Mouse (Mus musculus) heart, adult 2 months (tissue): ENCODE data around the gene Fbxo8. TPM values are rescaled to one million over a fixed set of nuclear protein-coding genes. Genes with fewer than 3 reads are reported as not detected.

Experiments
- DNase-seq, 2 experiments: peaks; one replicate each; pipeline ENCODE4 v3.0.0; 2021
- H3K27ac ChIP-seq: fragments of 200-600 bp; 2 replicates; pipeline ENCODE4 v1.8.1; 2022
- H3K27me3 ChIP-seq: fragments of 200-500 bp; 2 replicates; pipeline ENCODE4 v1.6.1; 2012; ENCODE audit warnings: mild to moderate bottlenecking, low read length, inconsistent platforms, mixed read lengths; ENCODE audit not compliant: control insufficient read depth, insufficient read depth
- H3K36me3 ChIP-seq: fragments of 200-500 bp; 2 replicates; pipeline ENCODE4 v1.6.1; 2012; ENCODE audit warnings: low read length, inconsistent platforms; ENCODE audit not compliant: control insufficient read depth, insufficient read depth
- H3K4me1 ChIP-seq: fragments of 200-500 bp; 2 replicates; pipeline ENCODE4 v1.6.1; 2011; ENCODE audit warnings: low read length; ENCODE audit not compliant: control insufficient read depth, insufficient read depth
- H3K4me3 ChIP-seq: fragments of 200-600 bp; 2 replicates; pipeline ENCODE4 v1.8.1; 2022
- H3K79me2 ChIP-seq: fragments of 200-500 bp; replicated peaks from 2 replicates; pipeline ENCODE4 v1.6.1; 2012; ENCODE audit warnings: mild to moderate bottlenecking, inconsistent platforms, low read length, moderate library complexity, mixed read lengths; ENCODE audit not compliant: control insufficient read depth, insufficient read depth
- H3K9ac ChIP-seq: fragments of 200-500 bp; 2 replicates; pipeline ENCODE4 v1.6.1; 2012; ENCODE audit warnings: low read depth, mild to moderate bottlenecking, control low read depth, inconsistent platforms, low read length, mixed read lengths
- CTCF ChIP-seq: fragments of 200-600 bp; IDR thresholded peaks from 2 replicates; pipeline ENCODE4 v1.8.1; 2022; ENCODE audit warnings: antibody characterized with exemption, mild to moderate bottlenecking, moderate library complexity
- EP300 ChIP-seq: fragments of 200-500 bp; IDR thresholded peaks from 2 replicates; pipeline ENCODE4 v1.6.1; 2011; ENCODE audit warnings: low read depth, low read length, control low read depth; ENCODE audit not compliant: insufficient read depth
- POLR2A ChIP-seq: fragments of 200-500 bp; IDR thresholded peaks from 2 replicates; pipeline ENCODE4 v1.6.1; 2011; ENCODE audit warnings: mild to moderate bottlenecking, low read depth, low read length, control low read depth; ENCODE audit not compliant: insufficient read depth
- WGBS: fragments of 180-500 bp; shearing (Covaris S2); methylation state at CpG from one replicate; pipeline ENCODE4 v1.1.7; 2018; 5-methylcytosine and 5-hydroxymethylcytosine counted together
- intact Hi-C: fragments of 180-260 bp; cut with DNase I; formaldehyde crosslinking; loops from one replicate; pipeline ENCODE4 v1.15.1; 2025
- polyA plus RNA-seq: library from polyadenylated mRNA; depleted of rRNA; stranded (reverse); fragments of >200 nt; gene quantifications from 2 replicates; pipeline ENCODE4 v1.2.3, GENCODE M21; 2012
- total RNA-seq, 2 experiments: library from RNA; stranded (reverse); gene quantifications; 2 replicates each; pipeline ENCODE4 v1.2.3; 2021

Fbxo8 gene
- total and polyA plus RNA-seq, 3 experiments: 22.2 to 56.1 (median 48.2) TPM

- Histone ChIP-seq H3K4me1 (no peaks in the 10 kb centered on the region), H3K4me3 (no peak overlapping the region), H3K36me3 (no peaks in the 10 kb centered on the region), H3K27ac (no peak overlapping the region), H3K79me2 (no peaks in the 10 kb centered on the region), H3K27me3 (no peaks in the 10 kb centered on the region), H3K9ac (no peak overlapping the region)
- TF ChIP-seq EP300 (no peak), CTCF (no peak), POLR2A (no peak)
- intact Hi-C loops: no loop called here
- no peak for DNase-seq
- WGBS: 80% methylated on average over 4 of the region's 4 CpGs
Observed at GRCm38 (mm10) chr8:56521051-56521450, 29.8 kb upstream of the Fbxo8 start.

- 61% methylated on average over 6 of the region's 6 CpGs for WGBS
- no peak overlapping the region for H3K27ac ChIP-seq
- no peak overlapping the region for H3K4me3 ChIP-seq
- intact Hi-C loops: no loop called here
- no peaks in the 10 kb centered on the region for H3K36me3 ChIP-seq
- no peaks in the 10 kb centered on the region for H3K4me1 ChIP-seq
- H3K9ac ChIP-seq: no peak overlapping the region
- H3K27me3 ChIP-seq: no peaks in the 10 kb centered on the region
- no peaks in the 10 kb centered on the region for H3K79me2 ChIP-seq
- DNase-seq: no peak
- TF ChIP-seq EP300 (no peak), POLR2A (no peak), CTCF (no peak)
Observed at GRCm38 (mm10) chr8:56528869-56529268, 22.0 kb upstream of the Fbxo8 start.

- Histone ChIP-seq H3K79me2 (no peaks in the 10 kb centered on the region), H3K27me3 (no peaks in the 10 kb centered on the region), H3K4me1 (no peaks in the 10 kb centered on the region), H3K9ac (no peak overlapping the region), H3K36me3 (no peaks in the 10 kb centered on the region), H3K27ac (no peak overlapping the region), H3K4me3 (no peak overlapping the region)
- TF ChIP-seq CTCF: peak; percentile 96
- TF ChIP-seq EP300: 0 out of 2 replicates have a peak, but pooled peaks have one; percentile 32
- TF ChIP-seq POLR2A: no peak
- intact Hi-C loops: loop anchor here (1.0 kb wide), 1 partner anchor 85 kb away; no protein-coding TSS in a partner anchor
- WGBS: 4% methylated on average over 3 of the region's 3 CpGs
- peak; percentile 20 to 69 for DNase-seq
Observed at GRCm38 (mm10) chr8:56530359-56530758, 20.5 kb upstream of the Fbxo8 start.

- WGBS: 88% methylated on average over 7 of the region's 7 CpGs
- H3K4me3 ChIP-seq: no peak overlapping the region
- DNase-seq: no peak
- no peak overlapping the region for H3K9ac ChIP-seq
- no peaks in the 10 kb centered on the region for H3K27me3 ChIP-seq
- H3K27ac ChIP-seq: no peak overlapping the region
- intact Hi-C loops: no loop called here
- H3K79me2 ChIP-seq: no peaks in the 10 kb centered on the region
- H3K36me3 ChIP-seq: no peaks in the 10 kb centered on the region
- H3K4me1 ChIP-seq: no peaks in the 10 kb centered on the region
- no peak for TF ChIP-seq EP300
- TF ChIP-seq POLR2A: no peak
Observed at GRCm38 (mm10) chr8:56540706-56541105, 10.2 kb upstream of the Fbxo8 start.

GRCm38 (mm10) chr8:56547866-56548265 lies 3.0 kb upstream of the Fbxo8 start:
- 75% methylated on average over 2 of the region's 2 CpGs for WGBS
- DNase-seq: no peak
- Histone ChIP-seq H3K27ac (no peak overlapping the region), H3K79me2 (no peaks in the 10 kb centered on the region), H3K9ac (no peak overlapping the region), H3K4me3 (no peak overlapping the region), H3K36me3 (peaks cover 7% of the 10 kb centered on the region; the same call in 1 of the 2 replicates), H3K4me1 (peaks cover 7% of the 10 kb centered on the region), H3K27me3 (no peaks in the 10 kb centered on the region)
- intact Hi-C loops: no loop called here
- TF ChIP-seq CTCF (no peak), POLR2A (no peak), EP300 (no peak)

- TF ChIP-seq CTCF (no peak), POLR2A (peak; percentile 61; the same call in 1 of the 2 replicates)
- intact Hi-C loops: loop anchor here (10.0 kb wide), 1 partner anchor 953 kb away; no protein-coding TSS in a partner anchor
- H3K4me1 ChIP-seq: peaks cover 7% of the 10 kb centered on the region
- H3K9ac ChIP-seq: peak overlapping the region; percentile 94
- peaks cover 10% of the 10 kb centered on the region for H3K36me3 ChIP-seq
- WGBS: under 1% methylated on average over 28 of the region's 28 CpGs
- H3K27me3 ChIP-seq: no peaks in the 10 kb centered on the region
- peak overlapping the region; percentile 86 for H3K4me3 ChIP-seq
- DNase-seq: peak; percentile 86 to 92
- H3K27ac ChIP-seq: peak overlapping the region; percentile 95
- no peaks in the 10 kb centered on the region for H3K79me2 ChIP-seq
Observed at GRCm38 (mm10) chr8:56551361-56551852, 517 bp downstream of the Fbxo8 start.
